Mouse (Mus musculus) liver, adult 2 months (tissue): ENCODE measurements around the gene Itga1. TPM values are rescaled to one million over a fixed set of nuclear protein-coding genes. Genes with fewer than 3 reads are reported as not detected.

ENCODE experiments used
- DNase-seq: peaks from one replicate; pipeline ENCODE4 v3.0.0-alpha.2; 2011; ENCODE audit warnings: low read depth, low spot score; ENCODE audit errors: extremely low read depth
- H3K27ac ChIP-seq: fragments of 200-500 bp; replicated peaks from 2 replicates; pipeline ENCODE4 v1.5.1; 2012; ENCODE audit warnings: low read depth, mild to moderate bottlenecking, control low read depth, inconsistent platforms, low read length; ENCODE audit not compliant: insufficient read depth
- H3K27me3 ChIP-seq: fragments of 200-500 bp; 2 replicates; pipeline ENCODE4 v1.6.1; 2012; ENCODE audit warnings: mild to moderate bottlenecking, moderate library complexity, low read length, inconsistent platforms; ENCODE audit not compliant: control insufficient read depth, insufficient read depth
- H3K36me3 ChIP-seq: fragments of 200-500 bp; 2 replicates; pipeline ENCODE4 v1.6.1; 2012; ENCODE audit warnings: low read length, inconsistent platforms; ENCODE audit not compliant: control insufficient read depth, insufficient read depth
- H3K4me1 ChIP-seq: fragments of 200-500 bp; 2 replicates; pipeline ENCODE4 v1.6.1; 2011; ENCODE audit warnings: low read length; ENCODE audit not compliant: control insufficient read depth, insufficient read depth
- H3K4me3 ChIP-seq: fragments of 200-500 bp; 2 replicates; pipeline ENCODE4 v1.5.1; 2011; ENCODE audit warnings: low read depth, mild to moderate bottlenecking, control low read depth, low read length, moderate library complexity; ENCODE audit not compliant: insufficient read depth
- H3K79me2 ChIP-seq: fragments of 200-500 bp; 2 replicates; pipeline ENCODE4 v1.6.1; 2012; ENCODE audit warnings: inconsistent platforms, mild to moderate bottlenecking, low read length, moderate library complexity; ENCODE audit not compliant: control insufficient read depth, insufficient read depth
- H3K9ac ChIP-seq: fragments of 200-500 bp; 2 replicates; pipeline ENCODE4 v1.6.1; 2012; ENCODE audit warnings: low read depth, mild to moderate bottlenecking, control low read depth, inconsistent platforms, low read length
- CTCF ChIP-seq: fragments of 200-500 bp; IDR thresholded peaks from 2 replicates; pipeline ENCODE4 v1.5.1; 2011; ENCODE audit warnings: low read depth, low read length, control low read depth
- POLR2A ChIP-seq: fragments of 200-500 bp; IDR thresholded peaks from 2 replicates; pipeline ENCODE4 v1.6.1; 2011; ENCODE audit warnings: low read length, control low read depth; ENCODE audit not compliant: insufficient read depth; ENCODE audit errors: extremely low read depth
- WGBS: fragments of 180-500 bp; shearing (Covaris S2); methylation state at CpG from one replicate; pipeline ENCODE4 v1.1.7; 2018; 5-methylcytosine and 5-hydroxymethylcytosine counted together
- polyA plus RNA-seq: library from polyadenylated mRNA; depleted of rRNA; stranded (reverse); fragments of >200 nt; gene quantifications from 2 replicates; pipeline ENCODE4 v1.2.3, GENCODE M21; 2012
- total RNA-seq: library from RNA; depleted of rRNA; stranded (reverse); fragments of >200 nt; gene quantifications from 2 replicates; pipeline ENCODE4 v1.2.3, GENCODE M21; 2014

Gene Itga1
- total and polyA plus RNA-seq, 2 experiments = 3.2 to 20.1 TPM

- Histone ChIP-seq H3K27ac (peak overlapping the region; percentile 56), H3K4me1 (peaks cover 13% of the 10 kb centered on the region), H3K79me2 (peaks cover 3% of the 10 kb centered on the region; the same call in 1 of the 2 replicates), H3K4me3 (no peak overlapping the region), H3K27me3 (no peaks in the 10 kb centered on the region), H3K36me3 (peaks cover 5% of the 10 kb centered on the region), H3K9ac (no peak overlapping the region)
- 90% methylated on average over 3 of the region's 3 CpGs for WGBS
- TF ChIP-seq CTCF (no peak), POLR2A (no peak)
- DNase-seq = no peak
These were observed 21.7 kb downstream of the Itga1 start for GRCm38 (mm10) chr13:115079996-115080585.

- Histone ChIP-seq H3K4me3 (no peak overlapping the region), H3K9ac (no peak overlapping the region), H3K27ac (0 out of 2 replicates have a peak overlapping the region, but pooled peaks have one; percentile 2), H3K27me3 (no peaks in the 10 kb centered on the region), H3K4me1 (peaks cover 13% of the 10 kb centered on the region), H3K36me3 (peaks cover 4% of the 10 kb centered on the region), H3K79me2 (peaks cover 11% of the 10 kb centered on the region; the same call in 1 of the 2 replicates)
- no peak for TF ChIP-seq POLR2A
- TF ChIP-seq CTCF = no peak
- 72% methylated on average over 6 of the region's 6 CpGs for WGBS
- peak; percentile 41 for DNase-seq
These were observed 22.6 kb downstream of the Itga1 start for GRCm38 (mm10) chr13:115078997-115079685.

GRCm38 (mm10) chr13:115077346-115078134, 24.2 kb downstream of the Itga1 start:
- Histone ChIP-seq H3K4me3 (no peak overlapping the region), H3K36me3 (no peaks in the 10 kb centered on the region), H3K27ac (peak overlapping the region; percentile 52; the same call in 1 of the 2 replicates), H3K79me2 (peaks cover 12% of the 10 kb centered on the region; the same call in 1 of the 2 replicates), H3K9ac (no peak overlapping the region), H3K27me3 (no peaks in the 10 kb centered on the region), H3K4me1 (peaks cover 13% of the 10 kb centered on the region)
- TF ChIP-seq POLR2A = no peak
- no peak for TF ChIP-seq CTCF
- WGBS = 39% methylated on average over 9 of the region's 9 CpGs
- peak; percentile 51 for DNase-seq

GRCm38 (mm10) chr13:115072386-115072785, 29.4 kb downstream of the Itga1 start:
- DNase-seq = no peak
- H3K27ac ChIP-seq = no peak overlapping the region
- H3K4me1 ChIP-seq = peaks cover 7% of the 10 kb centered on the region; the same call in 1 of the 2 replicates
- no peak overlapping the region for H3K9ac ChIP-seq
- 92% methylated on average over 6 of the region's 6 CpGs for WGBS
- peaks cover 12% of the 10 kb centered on the region; the same call in 1 of the 2 replicates for H3K79me2 ChIP-seq
- no peak overlapping the region for H3K4me3 ChIP-seq
- H3K27me3 ChIP-seq = no peaks in the 10 kb centered on the region
- no peaks in the 10 kb centered on the region for H3K36me3 ChIP-seq
- no peak for TF ChIP-seq CTCF
- no peak for TF ChIP-seq POLR2A

GRCm38 (mm10) chr13:115071431-115071830, 30.3 kb downstream of the Itga1 start:
- Histone ChIP-seq H3K79me2 (peaks cover 12% of the 10 kb centered on the region; the same call in 1 of the 2 replicates), H3K4me3 (no peak overlapping the region), H3K36me3 (no peaks in the 10 kb centered on the region), H3K9ac (no peak overlapping the region), H3K27ac (no peak overlapping the region), H3K4me1 (peaks cover 5% of the 10 kb centered on the region; the same call in 1 of the 2 replicates), H3K27me3 (no peaks in the 10 kb centered on the region)
- TF ChIP-seq POLR2A = no peak
- TF ChIP-seq CTCF = no peak
- DNase-seq = peak; percentile 30
- WGBS = 79% methylated on average over 3 of the region's 3 CpGs
